Mouse (Mus musculus): ENCODE measurements at regions not wholly inside any gene's neighbourhood (a gene's known extent, or its start where the extent isn't known, plus 50 kb on each side); places are given as distances from the start of the nearest gene placed in this dataset.

DNA sequence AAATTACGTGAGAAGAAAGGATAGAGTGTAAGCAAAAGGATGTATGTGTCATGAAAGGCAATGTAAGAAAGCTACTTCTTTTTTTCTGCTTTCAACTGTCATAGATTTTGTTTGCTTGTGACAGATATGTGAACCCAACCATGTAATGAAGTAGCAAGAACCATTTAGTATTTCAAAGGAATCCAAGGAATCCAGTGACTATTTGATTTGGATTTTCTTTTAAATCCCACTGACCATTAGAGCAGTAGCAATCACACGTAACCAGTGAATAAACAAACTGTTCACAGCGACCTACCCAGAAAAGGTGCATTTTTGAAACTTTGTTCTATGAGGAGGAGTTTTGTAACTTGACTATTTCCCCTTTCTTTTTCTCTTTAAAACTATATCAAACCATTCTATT, 981.2 kb upstream of the Luzp2 start:
- intact Hi-C loops (cut with DNase I) = no loop called here
- DNase-seq = no peak

DNA sequence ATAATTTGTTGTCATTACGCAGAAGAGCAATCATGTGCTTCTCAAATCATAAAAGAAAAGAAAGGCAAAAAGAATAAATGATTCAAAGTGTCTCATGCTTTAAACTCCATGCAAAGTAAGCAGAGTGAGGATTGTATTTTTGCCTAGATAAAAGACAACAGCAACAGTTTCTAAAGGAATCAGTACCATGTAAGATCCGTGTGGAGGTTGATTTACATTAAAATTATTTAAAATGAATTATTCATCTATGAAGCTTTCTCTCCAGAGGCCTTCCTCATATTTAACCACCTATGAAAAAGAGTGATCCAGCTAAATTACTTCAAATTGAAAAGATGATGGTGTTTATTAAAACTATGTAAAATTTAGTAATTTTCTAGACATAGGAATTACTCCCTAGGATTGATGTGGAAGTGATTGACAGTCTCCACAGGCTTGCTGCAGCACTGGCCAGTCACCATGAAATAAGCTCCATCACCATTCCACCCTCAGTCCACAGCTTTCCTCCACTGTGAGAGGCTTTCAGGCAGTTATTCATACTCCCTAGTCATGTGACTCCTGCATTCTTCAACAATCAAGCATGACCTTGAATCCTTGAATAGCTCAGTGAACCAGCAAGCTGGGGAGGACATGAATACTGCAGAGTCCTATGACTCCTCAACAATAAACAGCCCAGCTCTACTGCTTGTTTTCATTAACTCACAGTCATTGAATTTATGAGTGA, 962.7 kb upstream of the Luzp2 start:
- DNase-seq = no peak
- intact Hi-C loops (cut with DNase I) = no loop called here

DNA sequence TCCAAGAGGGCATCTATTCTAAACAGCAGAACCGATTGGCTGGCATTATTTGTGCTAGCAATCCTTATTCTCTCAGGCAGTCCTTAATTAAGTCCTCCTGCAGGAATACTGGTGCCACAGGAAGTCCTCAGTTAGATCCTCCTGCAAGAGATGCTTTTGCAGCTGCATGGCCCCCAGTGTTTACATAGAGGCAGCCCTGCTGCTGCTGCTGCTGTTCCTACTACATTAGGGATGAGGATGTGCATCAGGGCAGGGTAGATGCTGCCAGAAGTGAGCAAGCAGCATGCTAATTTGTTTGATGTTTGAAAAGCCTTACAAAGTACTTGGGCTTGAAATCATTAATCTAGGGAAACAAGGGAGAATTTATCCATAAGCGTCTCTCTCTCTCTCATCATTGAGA, 922.3 kb upstream of the Luzp2 start:
- no peak for DNase-seq
- intact Hi-C loops (cut with DNase I) = no loop called here

DNA sequence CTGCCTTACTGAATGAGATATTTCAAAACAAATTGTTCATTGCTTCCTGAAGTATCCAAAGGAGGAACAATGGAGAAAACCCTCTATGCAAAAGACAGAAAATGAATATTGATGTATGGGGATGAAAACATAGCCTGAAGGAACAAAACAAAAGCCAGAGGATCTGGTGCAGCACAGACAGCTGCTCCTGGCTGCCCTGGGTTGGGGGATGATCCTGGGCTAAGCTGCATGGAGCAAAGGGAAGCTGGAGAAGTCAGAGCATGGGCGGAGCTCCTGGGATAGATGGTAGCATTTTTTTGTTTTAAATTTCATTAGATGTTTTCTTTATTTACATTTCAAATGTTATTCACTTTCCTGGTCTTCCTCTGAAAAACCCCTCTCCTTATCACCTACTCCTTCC, 879.6 kb upstream of the Luzp2 start:
- intact Hi-C loops (cut with DNase I) = no loop called here
- no peak for DNase-seq

DNA sequence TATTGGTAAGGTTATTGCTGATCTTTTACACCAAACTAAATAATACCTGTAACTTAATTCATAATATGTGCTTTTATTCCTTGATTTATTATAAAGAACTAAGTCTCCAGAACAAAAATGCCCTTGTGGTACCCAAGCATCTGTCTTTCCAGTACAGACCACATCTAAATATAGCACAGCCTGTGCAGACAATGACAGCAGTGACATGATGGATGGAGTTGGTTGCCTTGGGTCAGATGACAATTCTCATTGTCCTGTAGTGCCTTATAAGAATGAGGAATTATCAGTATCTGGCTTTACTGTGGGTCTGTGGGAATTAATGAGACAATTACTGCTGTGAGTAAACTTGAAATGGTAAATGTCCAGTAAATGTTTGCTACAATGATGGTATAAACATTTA, 859.8 kb upstream of the Luzp2 start:
- DNase-seq = no peak
- intact Hi-C loops (cut with DNase I) = no loop called here

DNA sequence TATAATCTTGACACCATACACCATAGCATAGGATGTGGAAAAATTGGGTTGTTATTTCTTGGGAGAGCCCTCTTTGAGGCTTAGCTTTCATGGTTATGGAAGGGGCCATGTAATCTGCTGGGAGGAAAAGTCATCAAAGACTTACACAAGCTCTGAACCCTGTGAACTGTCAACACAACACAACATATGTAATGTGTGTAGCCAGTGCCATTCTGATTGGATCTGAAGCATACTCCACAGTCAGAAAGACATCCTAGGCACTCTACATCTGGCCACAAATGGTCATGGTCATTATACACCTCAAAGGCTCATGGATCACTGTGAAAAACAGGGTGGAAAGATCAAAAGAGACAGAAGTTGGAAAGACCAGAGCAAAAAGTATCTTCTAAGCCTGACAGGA, 839.3 kb upstream of the Luzp2 start:
- DNase-seq = no peak
- intact Hi-C loops (cut with DNase I) = no loop called here

DNA sequence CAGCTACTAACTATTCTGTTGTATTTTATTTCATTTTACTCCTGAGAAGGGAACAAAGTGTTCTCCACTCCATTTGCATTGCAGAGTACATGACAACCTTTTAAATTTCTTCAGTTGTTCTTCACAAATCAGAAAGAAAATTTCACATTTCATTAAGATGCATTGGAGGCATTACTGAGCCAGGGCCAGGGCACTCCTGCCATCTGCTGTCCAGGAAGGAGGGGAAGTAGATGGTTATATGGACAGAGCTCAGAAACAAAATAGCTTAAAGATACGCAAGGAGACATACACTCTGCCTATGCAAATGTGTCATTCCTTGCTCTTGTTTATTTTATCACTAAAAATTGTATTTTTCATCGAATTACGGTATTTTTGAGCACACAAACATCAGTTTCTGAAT, 826.6 kb upstream of the Luzp2 start:
- DNase-seq = no peak
- intact Hi-C loops (cut with DNase I) = loop anchor here (10.0 kb wide), 1 partner anchor 1614 kb away; no protein-coding TSS in a partner anchor

Small RNA genes in the stretch of these regions (microRNA-seq; reads per million reads assigned to microRNA genes)
- gene Gm27921 = 0 reads per million in 2 experiments
- 0 reads per million in 2 experiments for gene Mir6238

All from heart, postnatal 10 days (tissue).